Mouse (Mus musculus) olfactory bulb, adult 2 months (tissue): ENCODE results near the gene Ccdc12. TPM values are rescaled to one million over a fixed set of nuclear protein-coding genes. Genes with fewer than 3 reads are reported as not detected.

ENCODE experiments used
- H3K27ac ChIP-seq: fragments of 200-500 bp; 2 replicates; pipeline ENCODE4 v1.5.1; 2012; ENCODE audit warnings: low read depth, low read length; ENCODE audit not compliant: insufficient read depth
- H3K4me1 ChIP-seq: fragments of 200-500 bp; 2 replicates; pipeline ENCODE4 v1.6.1; 2012; ENCODE audit warnings: low read length; ENCODE audit not compliant: control insufficient read depth, insufficient read depth
- H3K4me3 ChIP-seq: fragments of 200-500 bp; 2 replicates; pipeline ENCODE4 v1.5.1; 2012; ENCODE audit warnings: mild to moderate bottlenecking, low read depth, low read length, moderate library complexity; ENCODE audit not compliant: insufficient read depth
- CTCF ChIP-seq: fragments of 200-500 bp; IDR thresholded peaks from 2 replicates; pipeline ENCODE4 v1.5.1; 2012; ENCODE audit warnings: low read depth, mild to moderate bottlenecking, low read length, moderate library complexity; ENCODE audit not compliant: insufficient read depth
- POLR2A ChIP-seq: fragments of 200-500 bp; IDR thresholded peaks from 2 replicates; pipeline ENCODE4 v1.6.1; 2012; ENCODE audit warnings: mild to moderate bottlenecking, low read depth, low read length, moderate library complexity; ENCODE audit not compliant: insufficient read depth
- WGBS: fragments of 180-500 bp; shearing (Covaris S2); methylation state at CpG from one replicate; pipeline ENCODE4 v1.1.7; 2018; 5-methylcytosine and 5-hydroxymethylcytosine counted together
- polyA plus RNA-seq: library from polyadenylated mRNA; stranded (reverse); fragments of >200 nt; gene quantifications from 2 replicates; pipeline ENCODE4 v1.2.4, GENCODE M21; 2012; ENCODE audit warnings: low replicate concordance; ENCODE audit not compliant: missing spikeins, insufficient read depth, insufficient read length

The Ccdc12 gene
- not detected in 2 replicates for polyA plus RNA-seq

DNA sequence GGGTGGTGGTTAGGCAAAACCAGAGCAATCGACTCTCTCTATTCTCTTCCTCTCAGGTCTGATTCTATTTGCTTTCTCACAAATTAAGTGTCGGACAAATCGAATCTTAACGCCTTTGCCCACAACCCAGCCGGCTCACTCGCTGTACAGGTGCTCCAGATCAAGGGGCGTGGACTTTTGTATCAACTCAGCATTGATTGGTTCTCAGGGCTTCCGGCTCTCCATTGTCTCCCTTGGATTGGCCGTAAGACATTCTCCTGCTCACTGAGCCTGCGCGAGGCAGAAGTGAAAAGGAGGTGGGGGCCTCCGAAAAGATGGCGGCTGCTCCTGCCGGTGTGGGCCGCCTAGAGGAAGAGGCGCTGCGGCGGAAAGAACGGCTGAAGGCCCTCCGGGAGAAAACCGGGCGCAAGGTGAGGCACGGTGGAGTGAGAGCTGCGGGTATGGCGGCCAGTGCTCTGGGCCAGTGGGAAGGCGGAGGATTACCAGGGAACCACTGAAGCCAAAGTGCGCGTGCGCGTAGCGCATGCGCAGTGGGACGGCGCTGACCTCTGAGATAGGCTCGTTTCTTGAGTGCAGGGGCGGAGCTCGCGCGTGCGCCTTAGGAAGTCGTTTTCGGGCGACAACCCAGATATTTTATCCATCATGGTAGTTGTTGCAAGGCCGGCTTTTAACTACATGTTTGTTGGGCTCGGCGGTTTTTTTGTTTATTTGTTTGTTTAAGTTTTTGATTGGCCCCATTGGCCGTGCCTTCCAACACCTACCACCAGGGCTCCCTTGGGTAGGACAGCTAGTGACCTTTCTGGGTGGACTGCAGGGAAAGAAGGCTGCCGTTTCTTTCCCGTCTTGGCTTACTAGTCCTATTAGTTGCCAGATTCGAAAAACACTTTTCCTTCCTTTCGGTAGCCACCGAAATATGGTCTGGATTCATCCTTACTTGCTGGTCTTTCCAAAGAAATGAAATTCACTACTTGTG lies at the start of gene Ccdc12:
Gene Ccdc12 (plus strand): TSS at position 255 of the 973 bp plus-strand sequence.
- WGBS: under 1% methylated on average over 52 of the region's 52 CpGs
- peak within 1 kb of the TSS; percentile 100 for H3K27ac ChIP-seq
- peak; percentile 16; the same call in 1 of the 2 replicates for TF ChIP-seq CTCF
- TF ChIP-seq POLR2A: peak; percentile 94
- H3K4me3 ChIP-seq: peak within 1 kb of the TSS; percentile 98
- H3K4me1 ChIP-seq: peaks cover 34% of the 10 kb centered on the region

DNA sequence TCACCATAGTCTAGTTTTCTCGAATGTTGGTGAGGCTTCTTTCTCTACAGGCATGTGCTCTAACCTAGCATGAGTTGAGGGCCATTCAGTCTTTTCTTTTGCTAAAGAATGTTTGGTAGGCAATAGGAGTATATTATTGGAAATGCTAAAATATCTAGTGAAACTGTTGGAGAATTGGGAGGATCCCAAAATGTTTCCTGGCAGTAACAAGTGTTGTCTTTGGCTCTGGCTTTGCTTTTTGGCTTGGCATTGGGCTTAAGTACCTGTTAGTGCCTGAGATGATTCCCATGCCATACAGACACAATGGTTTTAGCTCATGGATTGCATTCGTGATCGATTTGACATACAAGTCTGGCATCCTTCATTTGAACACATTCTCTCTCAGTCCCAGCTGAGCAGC lies 44.8 kb upstream of the Ccdc12 start:
- H3K4me3 ChIP-seq: no peak overlapping the region
- no peak for TF ChIP-seq CTCF
- TF ChIP-seq POLR2A: no peak
- WGBS: 67% methylated on average over 3 of the region's 3 CpGs
- H3K4me1 ChIP-seq: no peaks in the 10 kb centered on the region
- H3K27ac ChIP-seq: no peak overlapping the region

DNA sequence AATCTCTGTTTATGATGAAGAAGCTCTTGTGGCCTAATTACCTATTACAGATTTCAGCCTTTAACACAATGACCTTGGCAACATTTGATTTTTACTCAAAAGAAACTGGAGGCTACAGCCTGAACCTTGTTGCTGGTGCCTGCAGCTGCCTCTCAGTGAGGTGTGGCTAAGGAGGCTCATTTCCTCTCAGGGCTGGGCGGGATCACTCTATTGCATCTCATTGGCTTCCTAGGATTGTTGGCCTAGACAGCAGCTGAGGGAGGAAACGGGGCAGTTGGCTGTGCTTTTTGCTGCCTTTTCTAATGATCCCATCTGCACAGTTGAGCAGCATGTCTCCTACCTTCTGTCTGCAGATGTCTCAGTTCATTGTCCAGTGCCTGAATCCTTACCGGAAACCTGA lies 39.2 kb upstream of the Ccdc12 start:
- no peak overlapping the region for H3K27ac ChIP-seq
- H3K4me1 ChIP-seq: no peaks in the 10 kb centered on the region
- TF ChIP-seq POLR2A (no peak), CTCF (no peak)
- H3K4me3 ChIP-seq: no peak overlapping the region
- WGBS: 58% methylated on average over 3 of the region's 3 CpGs

DNA sequence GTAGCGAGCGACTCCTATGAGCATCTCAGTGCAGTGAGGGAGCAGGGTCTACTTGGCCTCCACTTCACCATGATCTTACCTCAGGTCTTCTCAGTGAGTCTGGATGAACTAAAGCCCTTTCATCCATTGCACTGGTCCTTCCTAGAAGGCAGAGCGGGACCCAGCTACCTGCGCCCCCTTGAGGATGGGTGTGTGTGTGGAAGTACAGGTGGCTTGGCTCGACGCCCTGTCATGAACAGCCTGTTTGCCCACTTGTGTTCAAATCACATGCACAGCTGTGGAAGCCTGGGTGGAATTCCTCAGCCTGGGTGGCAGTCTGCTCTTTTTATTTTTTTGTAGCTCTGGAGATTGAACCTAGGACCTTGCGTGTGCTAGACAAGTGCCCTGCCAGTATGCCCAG lies 36.1 kb upstream of the Ccdc12 start:
- 79% methylated on average over 7 of the region's 7 CpGs for WGBS
- TF ChIP-seq CTCF: no peak
- TF ChIP-seq POLR2A: no peak
- Histone ChIP-seq H3K4me1 (peaks cover 10% of the 10 kb centered on the region), H3K27ac (no peak overlapping the region), H3K4me3 (no peak overlapping the region)

DNA sequence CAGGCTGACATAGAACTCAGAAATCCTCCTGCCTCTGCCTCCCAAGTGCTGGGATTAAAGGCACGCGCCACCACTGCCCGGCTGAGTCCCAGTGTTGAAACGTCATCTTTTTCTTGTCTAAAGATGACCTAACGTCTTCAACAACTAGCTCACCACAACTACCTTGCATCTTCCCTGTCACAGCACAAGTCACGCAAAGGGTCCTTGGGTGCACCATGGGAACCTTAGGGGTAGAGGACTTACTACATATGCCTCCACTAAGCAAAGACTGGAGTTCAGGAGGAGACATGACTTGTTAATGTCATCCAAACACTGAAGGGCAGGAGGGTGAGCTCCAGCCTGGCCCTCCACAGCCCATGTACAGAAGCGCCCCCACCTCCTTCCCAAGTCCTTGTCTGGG lies 35.6 kb upstream of the Ccdc12 start:
- Histone ChIP-seq H3K27ac (no peak overlapping the region), H3K4me3 (no peak overlapping the region), H3K4me1 (peaks cover 14% of the 10 kb centered on the region)
- 91% methylated on average over 7 of the region's 7 CpGs for WGBS
- no peak for TF ChIP-seq CTCF
- TF ChIP-seq POLR2A: no peak

DNA sequence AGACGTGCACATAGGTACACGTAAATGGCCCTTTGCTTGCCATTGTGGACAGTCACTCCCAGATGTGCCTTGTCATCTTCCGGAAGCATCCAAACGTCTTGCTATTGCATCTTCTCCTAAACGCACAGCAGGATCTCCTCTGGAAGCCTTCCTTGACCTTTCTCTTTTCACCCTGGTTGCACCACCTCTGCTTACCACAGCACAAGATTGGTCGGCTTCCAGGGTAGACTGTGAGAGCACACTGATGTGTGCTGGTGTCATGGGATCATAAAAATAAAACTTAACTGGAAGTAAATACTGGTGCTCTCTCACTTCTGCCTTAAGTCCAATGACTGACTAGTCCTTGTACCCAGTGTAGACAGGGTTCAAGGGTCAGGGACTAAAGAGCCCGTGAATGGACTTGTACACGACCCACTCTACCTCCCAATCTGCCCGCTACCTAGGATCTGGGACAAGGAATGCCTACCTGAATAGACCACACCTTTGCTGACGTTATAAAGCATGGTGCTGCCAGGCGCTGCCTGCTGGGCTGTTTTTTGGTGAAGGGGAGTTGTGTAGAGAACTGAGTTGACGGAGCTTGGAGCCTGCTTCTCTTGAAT lies 33.6 kb upstream of the Ccdc12 start:
- Histone ChIP-seq H3K4me3 (no peak overlapping the region), H3K27ac (no peak overlapping the region), H3K4me1 (peaks cover 16% of the 10 kb centered on the region)
- WGBS: 82% methylated on average over 12 of the region's 12 CpGs
- TF ChIP-seq POLR2A (no peak), CTCF (no peak)

DNA sequence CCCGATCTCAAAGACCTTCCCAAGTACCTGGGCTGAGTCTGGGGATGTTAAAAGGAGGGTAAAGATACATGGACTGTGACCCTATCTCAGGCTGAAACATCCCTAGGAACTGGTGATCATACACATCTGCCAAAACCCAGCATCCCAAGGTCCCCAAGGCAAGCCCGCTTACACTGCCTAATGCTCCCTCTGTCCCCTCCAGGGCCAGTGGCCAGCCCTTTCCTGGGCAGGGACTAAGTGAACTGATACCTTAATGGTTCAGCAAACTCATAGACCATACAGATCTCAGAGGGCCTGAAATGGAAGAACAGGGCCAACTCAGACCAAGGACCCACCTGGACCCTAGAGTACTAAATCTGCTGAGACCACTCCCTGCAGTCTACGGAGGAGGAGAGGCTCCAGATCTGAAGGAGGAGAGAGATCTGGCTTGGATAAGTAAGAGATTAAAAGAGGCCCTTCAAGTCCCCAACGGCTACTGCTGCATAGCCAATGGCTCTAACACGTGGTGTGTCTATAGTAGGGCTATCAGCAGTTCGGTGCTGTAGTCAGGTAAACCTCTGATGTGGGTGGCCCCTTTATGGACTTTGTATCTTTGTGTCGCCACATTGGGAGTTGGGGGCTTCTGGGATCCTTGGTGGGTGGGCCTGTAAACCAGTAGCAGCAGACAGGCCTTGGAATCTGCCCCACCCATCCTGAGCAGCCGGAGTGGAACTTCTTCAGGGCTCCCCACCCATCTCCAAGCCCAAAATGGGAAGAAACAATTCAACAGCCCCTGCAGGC lies 32.7 kb upstream of the Ccdc12 start:
- H3K27ac ChIP-seq: no peak overlapping the region
- WGBS: 67% methylated on average over 8 of the region's 8 CpGs
- TF ChIP-seq CTCF: no peak
- peaks cover 16% of the 10 kb centered on the region for H3K4me1 ChIP-seq
- H3K4me3 ChIP-seq: peak overlapping the region; percentile 48

DNA sequence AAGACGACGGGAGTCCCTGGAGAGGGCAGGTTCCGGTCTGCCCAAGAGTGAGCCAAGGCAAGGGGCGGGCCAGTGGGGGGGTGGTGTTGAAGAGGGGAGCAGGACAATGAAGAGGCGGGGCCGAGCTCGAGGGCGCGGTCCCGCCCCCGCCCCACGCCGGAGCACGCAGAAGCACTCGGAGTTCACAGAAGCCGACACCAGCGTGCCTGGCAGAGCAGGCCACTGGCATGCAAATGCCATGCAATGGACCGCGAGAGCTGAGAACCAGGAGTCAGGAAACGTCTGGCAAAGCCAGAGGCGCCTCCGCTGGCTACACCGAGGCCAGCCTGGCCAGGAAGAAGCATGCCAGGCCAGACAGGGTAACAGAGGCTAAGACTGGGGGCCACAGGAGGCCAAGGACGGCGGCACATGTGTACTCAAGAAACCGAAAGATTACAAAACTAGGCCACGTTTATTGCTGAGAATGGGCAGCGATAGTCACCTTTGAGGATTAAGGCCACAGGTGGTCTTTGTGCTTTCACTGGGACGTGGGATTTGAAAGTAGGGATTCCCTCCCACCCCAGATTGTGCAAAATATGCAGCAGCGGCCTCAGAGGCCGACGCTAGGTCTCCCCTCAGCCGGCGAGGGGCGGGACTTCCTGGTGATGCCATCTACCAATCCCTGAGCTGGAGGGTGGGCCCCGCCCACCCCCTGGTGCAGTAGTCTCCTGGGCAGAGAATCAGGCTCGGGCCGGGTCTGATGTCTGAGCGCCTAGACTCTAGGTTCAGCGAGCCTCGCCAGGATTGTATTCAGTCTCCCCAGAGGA lies 31.7 kb upstream of the Ccdc12 start, which contains the start of gene Nradd:
Gene Nradd (minus strand): TSS at position 92 of the 806 bp plus-strand sequence.
- TF ChIP-seq POLR2A: peak; percentile 58
- no peak for TF ChIP-seq CTCF
- Histone ChIP-seq H3K4me3 (peak within 1 kb of the TSS; percentile 48), H3K27ac (peak within 1 kb of the TSS; percentile 31), H3K4me1 (peaks cover 16% of the 10 kb centered on the region)
- 1% methylated on average over 41 of the region's 41 CpGs for WGBS
